ENCODE assay signal across 7 mouse cellular contexts in the genomic region with DNA sequence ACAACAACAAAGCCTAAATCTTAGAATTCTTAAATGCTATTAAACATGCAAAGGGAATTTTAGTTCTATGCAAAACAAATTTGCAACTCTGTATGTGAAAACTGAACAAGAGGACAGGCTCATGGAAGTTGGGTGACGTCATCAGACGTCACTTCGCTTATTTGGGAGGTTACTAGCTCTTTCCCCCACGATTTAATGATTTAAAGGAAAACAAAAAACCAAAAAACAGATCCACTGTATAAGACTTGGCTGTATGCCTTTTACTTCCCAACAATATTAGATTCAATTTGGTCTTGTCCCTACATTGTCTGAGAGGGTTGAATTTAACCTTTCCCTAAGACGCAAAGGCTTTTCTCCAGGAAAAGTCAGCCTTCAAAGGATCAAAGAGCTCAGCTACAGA. TPM values are rescaled to one million over a fixed set of nuclear protein-coding genes. Genes with fewer than 3 reads are reported as not detected.
DNase-seq lines count a peak whose midpoint lies in the region; ATAC-seq and TF ChIP-seq lines count a peak whose summit lies in the region.

A gene (plus strand): TSS at position 130 of the 400 bp plus-strand sequence.

- H3K4me1 ChIP-seq in intestine, embryonic 15.5 days (replicated peaks): no peaks in the 10 kb centered on the region
- peaks cover 5 to 9% of the 10 kb centered on the region in 2 experiments; a peak in 3 of 4 replicates for H3K4me1 ChIP-seq in liver, embryonic 14.5 days (replicated peaks; ENCODE audit: control insufficient read depth in 2 of 2, insufficient read depth in 2 of 2, low read length in 1 of 2)

- no peaks in the 10 kb centered on the region for H3K36me3 ChIP-seq in intestine, embryonic 15.5 days
- no peaks in the 10 kb centered on the region for H3K36me3 ChIP-seq in liver, embryonic 14.5 days (replicated peaks; ENCODE audit: control insufficient read depth, insufficient read depth, low read depth)
- H3K36me3 ChIP-seq in splenic B cell, adult 2 months (ENCODE audit: control insufficient read depth, insufficient read depth, low read length, poor library complexity, severe bottlenecking): no peaks in the 10 kb centered on the region

- peak within 1 kb of the TSS; percentile 85 for H3K9ac ChIP-seq in intestine, embryonic 15.5 days
- H3K9ac ChIP-seq in liver, embryonic 14.5 days (replicated peaks): peak within 1 kb of the TSS; percentile 74

- peak within 1 kb of the TSS; percentile 64 for H3K4me2 ChIP-seq in intestine, embryonic 15.5 days (replicated peaks)
- peak within 1 kb of the TSS; percentile 88 for H3K4me2 ChIP-seq in liver, embryonic 14.5 days (ENCODE audit: low read depth)

- TF ChIP-seq CTCF in liver, embryonic 14.5 days (IDR thresholded peaks at IDR 0.05; ENCODE audit: low read depth): no peak

- ATAC-seq in intestine, embryonic 15.5 days: no peak
- no peak; the same call in 1 of the 2 replicates for ATAC-seq in liver, embryonic 14.5 days (ENCODE audit: insufficient read depth)

- peak within 1 kb of the TSS; percentile 92 for H3K27ac ChIP-seq in intestine, embryonic 15.5 days
- H3K27ac ChIP-seq in liver, embryonic 14.5 days: peak within 1 kb of the TSS; percentile 49

- no peak for TF ChIP-seq EP300 in liver, embryonic 14.5 days (IDR thresholded peaks at IDR 0.05; ENCODE audit: low read depth)

- intact Hi-C loops in gastrocnemius, postnatal 14 days (cut with DNase I; ENCODE audit: low total_unique reads): no loop called here

- DNase-seq in thymus, postnatal 14 days: peak; percentile 21
- DNase-seq in thymus, postnatal 10 days (ENCODE audit: low spot score in 2 of 2): no peak
- DNase-seq in c-Kit-negative CD71-positive TER-119-positive erythroid progenitor cells, embryonic 14.5 days (ENCODE audit: low read depth, low spot score): peak; percentile 19
- no peak for DNase-seq in gastrocnemius, postnatal 14 days
- DNase-seq in liver, embryonic 14.5 days (ENCODE audit: low read depth in 3 of 3, low spot score in 3 of 3): peak; percentile 9 to 27 (median 20)
- peak; percentile 64 for DNase-seq in splenic B cell, adult 2 months (ENCODE audit: low read depth, low spot score)

- 5% methylated on average over 5 of the region's 5 CpGs for WGBS in intestine, embryonic 15.5 days
- WGBS in liver, embryonic 14.5 days (ENCODE audit: insufficient replicate concordance): 10% methylated on average over 5 of the region's 5 CpGs

- H3K27me3 ChIP-seq in intestine, embryonic 15.5 days (replicated peaks): no peaks in the 10 kb centered on the region
- H3K27me3 ChIP-seq in liver, embryonic 14.5 days (ENCODE audit: control insufficient read depth, insufficient read depth, low read length): no peaks in the 10 kb centered on the region
- H3K27me3 ChIP-seq in splenic B cell, adult 2 months (ENCODE audit: control insufficient read depth, insufficient read depth, low read length, poor library complexity, severe bottlenecking): no peaks in the 10 kb centered on the region; the same call in 1 of the 2 replicates

- H3K9me3 ChIP-seq in intestine, embryonic 15.5 days: no peaks in the 10 kb centered on the region
- H3K9me3 ChIP-seq in liver, embryonic 14.5 days (ENCODE audit: control insufficient read depth, low read length): no peaks in the 10 kb centered on the region

- peak within 1 kb of the TSS; percentile 89 for H3K4me3 ChIP-seq in intestine, embryonic 15.5 days (replicated peaks)
- H3K4me3 ChIP-seq in liver, embryonic 14.5 days (ENCODE audit: insufficient read depth in 1 of 2, low read depth in 2 of 2, low read length in 2 of 2): peak within 1 kb of the TSS; percentile 81 to 91

RNA-seq across cellular contexts. Expression of the gene that starts here (rescaled TPM):
- total RNA-seq in gastrocnemius, postnatal 14 days (2021): 10 to 100 TPM; 43.0 to 43.3 TPM
- polyA plus RNA-seq in intestine, embryonic 15.5 days (2015; fragmentation: Nextera tagmentation; extraction: Ambion mirVana): 26.2 and 31.0 TPM in 2 replicates
- 3.2 and 5.5 TPM in 2 replicates for polyA plus RNA-seq in liver, embryonic 14.5 days (2012; rRNA removed)
- polyA plus RNA-seq in liver, embryonic 14.5 days (2014; fragmentation: Nextera tagmentation; extraction: Ambion mirVana): 10.2 and 10.9 TPM in 2 replicates

Comparison
In these comparisons a context has a peak if more than half of its experiments do, and no peak if none do; other contexts are left out.
1. DNase-seq: peak in thymus, postnatal 14 days (single experiment), c-Kit-negative CD71-positive TER-119-positive erythroid progenitor cells, embryonic 14.5 days (single experiment), liver, embryonic 14.5 days (3 of 3) and splenic B cell, adult 2 months (single experiment); none in thymus, postnatal 10 days (0 of 2) and gastrocnemius, postnatal 14 days (single experiment).